Mouse (Mus musculus) adrenal gland, adult 8-10 months (tissue): ENCODE measurements around the gene L1cam. TPM values are rescaled to one million over a fixed set of nuclear protein-coding genes. Genes with fewer than 3 reads are reported as not detected.
A peak's percentile ranks its signal among the peaks of the same experiment; 100 is the strongest.

Source experiments
- DNase-seq: peaks from one replicate; pipeline ENCODE4 v3.0.0; 2022
- total RNA-seq, 4 experiments: library from RNA; stranded (reverse); gene quantifications; 2 replicates each; pipeline ENCODE4 v1.2.4; 2022

The L1cam gene
- 10 to 100 TPM; 10.1 to 25.3 (median 16.7) TPM for total RNA-seq

GRCm38 (mm10) chrX:73895719-73896118 lies at the start of gene L1cam:
L1cam (minus strand) TSS chrX:73896105.
- no peak for DNase-seq

GRCm38 (mm10) chrX:73942294-73942693 lies 46.4 kb upstream of the L1cam start:
- DNase-seq, result no peak

GRCm38 (mm10) chrX:73941860-73942259 lies 46.0 kb upstream of the L1cam start:
- DNase-seq, result no peak

- no peak for DNase-seq
These were observed 36.0 kb upstream of the L1cam start for GRCm38 (mm10) chrX:73931871-73932270.

- peak; percentile 58 for DNase-seq
These were observed 34.6 kb upstream of the L1cam start, which contains the start of gene Renbp for GRCm38 (mm10) chrX:73930402-73931062. Renbp (minus strand) TSS chrX:73930850.

- no peak for DNase-seq
These were observed 26.6 kb upstream of the L1cam start for GRCm38 (mm10) chrX:73922550-73922882.

- peak; percentile 86 for DNase-seq
These were observed 26.1 kb upstream of the L1cam start, which contains the start of the genes Arhgap4 and Naa10 for GRCm38 (mm10) chrX:73921823-73922549. Arhgap4 (minus strand) TSS chrX:73921870. Naa10 (minus strand) TSS chrX:73921944.

GRCm38 (mm10) chrX:73921285-73921822 lies 25.4 kb upstream of the L1cam start:
- DNase-seq, result no peak

GRCm38 (mm10) chrX:73918631-73919030 lies 22.7 kb upstream of the L1cam start:
- no peak for DNase-seq

GRCm38 (mm10) chrX:73916945-73917344 lies 21.0 kb upstream of the L1cam start:
- DNase-seq, result no peak

- peak; percentile 89 for DNase-seq
These were observed 19.2 kb upstream of the L1cam start for GRCm38 (mm10) chrX:73914827-73915703.

GRCm38 (mm10) chrX:73911588-73911987 lies 15.7 kb upstream of the L1cam start:
- no peak for DNase-seq

- no peak for DNase-seq
These were observed 15.3 kb upstream of the L1cam start for GRCm38 (mm10) chrX:73911156-73911555.

GRCm38 (mm10) chrX:73910451-73910850 lies 14.5 kb upstream of the L1cam start:
- DNase-seq, result no peak

GRCm38 (mm10) chrX:73910049-73910448 lies 14.1 kb upstream of the L1cam start:
- DNase-seq, result no peak

GRCm38 (mm10) chrX:73897959-73898358 lies 2.1 kb upstream of the L1cam start:
- DNase-seq, result no peak

- no peak for DNase-seq
These were observed 3.1 kb downstream of the L1cam start for GRCm38 (mm10) chrX:73892833-73893232.

- no peak for DNase-seq
These were observed 4.3 kb downstream of the L1cam start, which contains the start of gene Avpr2 for GRCm38 (mm10) chrX:73891551-73892152. Avpr2 (plus strand) TSS chrX:73892102.

- no peak for DNase-seq
These were observed 14.4 kb downstream of the L1cam start for GRCm38 (mm10) chrX:73881463-73881862.

GRCm38 (mm10) chrX:73881036-73881427 lies 14.9 kb downstream of the L1cam start:
- DNase-seq, result no peak

GRCm38 (mm10) chrX:73880194-73881035 lies 15.5 kb downstream of the L1cam start:
- no peak for DNase-seq
